Mouse (Mus musculus) heart, adult 9 months (tissue): Measurements from ENCODE around the gene Bloc1s4.

Experiments used
- DNase-seq, 2 experiments: peaks; one replicate each; pipeline ENCODE4 v3.0.0; 2022; ENCODE audit warnings: low spot score in 2 of 2

The Bloc1s4 gene

GRCm38 (mm10) chr5:36742126-36742848 is 6.2 kb downstream of the Bloc1s4 start:
- DNase-seq = peak; percentile 40 to 77

DNA sequence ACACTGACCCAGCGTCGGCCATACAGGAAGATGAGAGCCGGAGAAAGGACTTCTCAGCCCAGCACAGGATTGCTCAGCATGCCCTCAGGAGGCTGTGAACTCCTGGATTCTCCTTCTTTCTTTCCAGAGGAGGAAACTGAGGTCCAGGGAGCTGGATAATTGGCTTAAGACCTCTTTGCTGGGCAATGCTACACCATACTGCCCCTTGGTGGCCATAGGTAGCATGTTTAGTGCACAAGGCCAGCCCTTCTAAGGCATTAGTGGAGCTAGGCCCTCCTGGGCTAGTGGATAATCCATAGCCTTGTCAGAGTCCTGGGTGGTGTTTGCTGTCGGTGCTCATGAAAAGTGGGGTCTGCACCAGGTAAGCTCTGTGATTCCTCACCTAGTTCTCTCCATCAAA is 8.6 kb downstream of the Bloc1s4 start:
- peak in 1 of 2 experiments; percentile 33 for DNase-seq

DNA sequence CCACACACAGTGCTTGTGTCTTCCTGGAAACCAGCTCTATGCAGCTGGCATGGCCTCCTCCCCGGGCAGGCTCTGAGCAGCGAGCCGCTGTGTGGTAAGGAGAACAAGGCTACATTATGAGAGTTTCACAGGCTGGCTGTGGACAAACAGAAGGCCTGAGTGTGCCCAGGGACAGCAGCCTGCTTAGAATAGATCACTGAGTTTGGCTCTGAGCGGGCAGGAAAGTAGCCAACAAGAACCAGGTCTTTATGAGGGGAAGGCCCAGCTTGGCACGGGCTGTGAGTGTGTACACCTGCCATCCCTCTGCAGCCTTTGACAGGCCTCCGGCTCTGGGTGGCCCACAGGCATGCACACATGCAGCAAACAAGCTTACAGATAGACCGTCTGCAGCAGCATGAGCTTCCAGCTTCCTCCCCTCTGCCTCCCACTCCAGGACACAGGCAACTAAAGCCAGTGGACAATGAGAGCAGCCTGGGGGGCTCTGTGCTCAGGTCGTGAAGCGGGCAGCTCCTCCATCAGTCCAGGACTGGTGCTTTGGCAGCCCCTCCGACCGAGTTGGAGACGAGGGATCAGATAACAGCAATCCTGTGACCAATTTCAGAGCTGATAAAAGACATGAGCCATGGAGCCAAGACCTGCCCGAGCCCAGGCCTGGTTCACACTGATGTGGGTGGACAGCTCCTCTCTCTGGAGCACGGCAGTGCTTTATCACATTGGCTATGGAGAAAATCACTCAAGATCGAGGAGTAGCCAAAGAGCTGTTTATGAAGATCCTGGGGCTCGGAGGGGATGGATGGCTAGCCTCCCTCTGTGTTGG is 9.4 kb downstream of the Bloc1s4 start:
- DNase-seq = peak; percentile 49 to 50

DNA sequence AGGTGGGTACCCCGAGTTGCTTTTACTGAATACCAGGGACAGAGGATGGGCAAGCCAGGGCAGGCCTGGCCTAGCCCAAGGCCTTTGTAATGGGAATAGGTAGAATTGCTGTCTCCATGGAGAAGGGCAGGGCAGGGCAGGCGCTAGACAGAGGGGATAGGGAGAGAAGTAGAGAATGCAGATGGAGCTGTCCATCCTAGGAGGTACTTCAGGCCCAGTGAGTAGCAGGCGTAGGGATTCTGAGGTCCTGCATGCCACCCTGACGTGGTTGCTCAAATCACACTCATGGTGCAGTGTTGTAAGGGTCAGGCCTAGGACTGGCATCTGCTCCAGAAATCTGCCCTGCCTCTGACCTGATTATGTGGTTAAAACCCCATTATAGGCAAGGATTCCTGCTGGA is 10.7 kb downstream of the Bloc1s4 start:
- DNase-seq = no peak

DNA sequence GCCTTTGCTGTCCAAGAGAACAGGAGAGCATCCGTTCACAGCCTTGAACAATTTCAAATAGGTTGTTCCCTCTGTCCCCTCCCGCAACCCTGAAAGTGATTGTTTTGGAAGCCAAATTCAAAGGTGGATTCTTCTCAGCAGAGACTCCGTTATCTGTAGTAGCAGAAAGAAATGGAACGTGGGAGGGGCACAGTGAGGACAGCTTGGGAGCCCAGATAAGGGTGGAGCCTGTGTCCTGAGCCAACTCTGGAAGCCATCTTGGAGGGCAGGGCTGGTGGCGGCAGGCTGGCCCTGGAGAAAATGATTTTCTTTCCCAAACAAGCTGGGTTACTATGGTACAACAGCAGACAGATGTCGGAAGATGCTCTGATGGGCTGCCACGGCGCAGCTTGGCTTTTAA is 12.4 kb downstream of the Bloc1s4 start:
- DNase-seq = peak in 1 of 2 experiments; percentile 35

- DNase-seq = no peak
Observed at GRCm38 (mm10) chr5:36735106-36735505, 13.3 kb downstream of the Bloc1s4 start.

GRCm38 (mm10) chr5:36733405-36733804 is 15.0 kb downstream of the Bloc1s4 start:
- DNase-seq = no peak

GRCm38 (mm10) chr5:36731901-36732652 is 16.4 kb downstream of the Bloc1s4 start:
- no peak for DNase-seq

DNA sequence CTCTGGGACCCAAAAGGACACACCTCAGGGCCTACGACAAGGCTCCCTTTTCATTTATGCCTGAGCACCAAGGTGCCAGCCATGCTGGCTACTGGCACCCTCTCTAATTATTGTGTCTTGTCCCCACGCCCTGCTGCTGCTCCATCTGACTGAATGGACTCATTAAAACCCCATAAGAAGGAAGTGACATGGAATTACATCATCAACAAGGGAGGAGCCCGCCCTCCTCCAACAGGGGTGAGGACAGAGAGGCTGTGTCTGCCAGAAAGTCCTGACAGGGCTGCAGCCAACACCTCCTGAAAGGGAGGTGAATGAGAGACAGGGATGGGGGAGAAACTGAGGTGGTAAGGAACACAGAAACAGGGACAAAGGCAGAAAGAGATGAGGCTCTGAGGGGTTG is 17.8 kb downstream of the Bloc1s4 start:
- no peak for DNase-seq

GRCm38 (mm10) chr5:36729923-36730322 is 18.5 kb downstream of the Bloc1s4 start:
- no peak for DNase-seq

DNA sequence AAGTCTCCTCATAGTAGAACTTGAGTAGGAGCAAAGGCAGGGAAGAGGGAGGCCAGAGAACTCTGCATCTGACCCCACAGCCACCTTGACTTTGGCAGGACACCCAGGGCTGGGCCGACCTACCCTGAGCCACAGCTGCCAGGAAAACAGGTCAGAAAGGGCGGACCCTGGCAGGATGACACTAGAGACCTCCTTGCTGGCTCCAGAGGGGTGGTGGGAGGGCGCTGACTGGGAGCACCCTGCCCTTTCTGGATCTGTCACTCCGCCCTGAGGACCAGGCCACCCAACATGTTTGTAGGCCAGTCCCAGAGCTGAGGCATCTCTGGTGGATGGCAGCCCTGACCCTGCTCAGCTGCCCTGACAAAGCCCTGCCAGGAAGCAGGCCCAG is 19.4 kb downstream of the Bloc1s4 start:
- DNase-seq = no peak

GRCm38 (mm10) chr5:36728403-36729085 is 19.9 kb downstream of the Bloc1s4 start:
- DNase-seq = no peak

GRCm38 (mm10) chr5:36727776-36728175 is 20.7 kb downstream of the Bloc1s4 start:
- DNase-seq = no peak

- DNase-seq = no peak
Observed at GRCm38 (mm10) chr5:36727136-36727535, 21.3 kb downstream of the Bloc1s4 start.

DNA sequence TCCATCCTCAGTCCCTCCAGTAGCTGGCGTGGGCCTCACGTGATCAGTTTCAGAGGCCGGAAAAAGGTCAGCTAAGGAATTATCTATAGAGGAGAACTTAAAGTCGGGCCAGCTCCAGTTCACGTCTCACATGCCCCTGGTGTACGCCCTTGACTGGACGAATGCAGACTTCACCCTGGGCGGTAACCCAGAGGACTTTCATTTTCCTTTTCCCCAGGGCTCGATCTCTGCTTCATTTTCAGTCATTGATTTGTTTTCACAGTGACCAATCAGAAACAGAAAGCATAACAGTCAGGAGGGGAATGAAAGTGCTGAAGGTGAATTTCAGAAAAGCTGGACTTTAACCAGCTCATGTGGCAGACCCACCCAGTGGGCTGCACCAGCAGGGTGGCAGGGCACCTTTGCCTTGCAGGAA is 22.1 kb downstream of the Bloc1s4 start:
- peak; percentile 61 to 64 for DNase-seq

GRCm38 (mm10) chr5:36725861-36726260 is 22.6 kb downstream of the Bloc1s4 start:
- DNase-seq = no peak

- no peak for DNase-seq
Observed at GRCm38 (mm10) chr5:36724274-36724673, 24.2 kb downstream of the Bloc1s4 start.

GRCm38 (mm10) chr5:36723356-36723755 is 25.1 kb downstream of the Bloc1s4 start:
- DNase-seq = no peak

GRCm38 (mm10) chr5:36722415-36722856 is 26.0 kb downstream of the Bloc1s4 start:
- DNase-seq = no peak

DNA sequence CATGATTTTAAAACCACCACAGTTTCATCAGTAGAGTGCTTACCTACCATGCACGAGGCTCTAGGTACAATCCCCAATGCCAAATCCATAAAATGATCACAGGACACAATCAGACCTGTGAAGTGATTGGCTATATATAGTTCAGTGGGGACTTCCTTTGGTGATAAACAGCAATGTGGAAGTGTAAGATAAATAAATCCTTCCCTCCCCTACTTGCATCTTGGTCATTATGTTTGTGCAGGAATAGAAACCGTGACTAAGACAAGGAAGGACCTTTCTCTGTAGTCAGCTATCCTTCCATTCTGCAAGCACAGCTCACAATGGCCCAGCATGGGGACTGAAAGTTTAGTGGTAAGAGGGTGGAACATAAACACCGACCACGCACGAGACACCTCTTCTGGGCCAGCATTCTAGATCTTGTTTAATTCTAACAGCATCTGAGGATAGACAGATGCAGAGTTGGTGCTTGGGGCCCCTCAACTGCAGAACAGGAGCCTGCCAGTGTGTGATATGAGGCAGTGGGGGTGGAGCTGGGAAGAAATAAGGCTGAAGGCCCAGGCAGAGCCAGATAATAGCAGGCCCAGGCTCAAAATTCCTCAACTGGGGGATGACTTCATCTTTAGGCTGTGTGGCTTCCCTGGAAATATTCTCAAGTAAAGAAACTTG is 27.6 kb downstream of the Bloc1s4 start:
- no peak for DNase-seq

GRCm38 (mm10) chr5:36720219-36720618 is 28.2 kb downstream of the Bloc1s4 start:
- DNase-seq = no peak
